Mouse (Mus musculus) naive thymus-derived CD4-positive, alpha-beta T cell, adult 2 months (primary cell): ENCODE measurements around the gene 1700028P14Rik.

Experiments
- DNase-seq: peaks from one replicate; pipeline ENCODE4 v3.0.0-alpha.2; 2011; ENCODE audit warnings: low read depth

Gene 1700028P14Rik

GRCm38 (mm10) chr19:23607951-23608350 lies 44.7 kb downstream of the 1700028P14Rik start:
- DNase-seq: no peak

GRCm38 (mm10) chr19:23594950-23595349 lies 57.7 kb downstream of the 1700028P14Rik start:
- DNase-seq: no peak

- DNase-seq: no peak
These were observed 73.8 kb downstream of the 1700028P14Rik start for GRCm38 (mm10) chr19:23578606-23579355.

GRCm38 (mm10) chr19:23576685-23577084 lies 75.9 kb downstream of the 1700028P14Rik start:
- DNase-seq: no peak

- DNase-seq: no peak
These were observed 88.9 kb downstream of the 1700028P14Rik start for GRCm38 (mm10) chr19:23563693-23564092.

- DNase-seq: no peak
These were observed 90.0 kb downstream of the 1700028P14Rik start for GRCm38 (mm10) chr19:23562588-23562987.

GRCm38 (mm10) chr19:23562061-23562460 lies 90.6 kb downstream of the 1700028P14Rik start:
- no peak for DNase-seq

GRCm38 (mm10) chr19:23553450-23553849 lies 99.2 kb downstream of the 1700028P14Rik start:
- no peak for DNase-seq

GRCm38 (mm10) chr19:23545604-23546003 lies 107.0 kb downstream of the 1700028P14Rik start:
- DNase-seq: no peak

GRCm38 (mm10) chr19:23543244-23544004 lies 109.2 kb downstream of the 1700028P14Rik start:
- DNase-seq: no peak

GRCm38 (mm10) chr19:23542759-23543158 lies 109.9 kb downstream of the 1700028P14Rik start:
- no peak for DNase-seq

- no peak for DNase-seq
These were observed 116.9 kb downstream of the 1700028P14Rik start for GRCm38 (mm10) chr19:23535700-23536099.

- no peak for DNase-seq
These were observed 120.7 kb downstream of the 1700028P14Rik start for GRCm38 (mm10) chr19:23531899-23532298.

GRCm38 (mm10) chr19:23523711-23524110 lies 128.9 kb downstream of the 1700028P14Rik start:
- peak; percentile 65 for DNase-seq

GRCm38 (mm10) chr19:23521831-23522230 lies 130.8 kb downstream of the 1700028P14Rik start:
- no peak for DNase-seq

- no peak for DNase-seq
These were observed 131.5 kb downstream of the 1700028P14Rik start for GRCm38 (mm10) chr19:23521071-23521470.

- DNase-seq: no peak
These were observed 132.0 kb downstream of the 1700028P14Rik start for GRCm38 (mm10) chr19:23520629-23521028.

- no peak for DNase-seq
These were observed 134.1 kb downstream of the 1700028P14Rik start for GRCm38 (mm10) chr19:23518477-23518876.

GRCm38 (mm10) chr19:23511303-23511702 lies 141.3 kb downstream of the 1700028P14Rik start:
- DNase-seq: peak; percentile 23
